Mouse (Mus musculus): ENCODE data around the gene Dag1.

The Dag1 gene

GRCm38 (mm10) chr9:108188511-108188910 lies 75.2 kb downstream of the Dag1 start:
- CTCF ChIA-PET, result no interaction called here

- CTCF ChIA-PET, result no interaction called here
Observed at GRCm38 (mm10) chr9:108187616-108188015, 76.1 kb downstream of the Dag1 start.

DNA sequence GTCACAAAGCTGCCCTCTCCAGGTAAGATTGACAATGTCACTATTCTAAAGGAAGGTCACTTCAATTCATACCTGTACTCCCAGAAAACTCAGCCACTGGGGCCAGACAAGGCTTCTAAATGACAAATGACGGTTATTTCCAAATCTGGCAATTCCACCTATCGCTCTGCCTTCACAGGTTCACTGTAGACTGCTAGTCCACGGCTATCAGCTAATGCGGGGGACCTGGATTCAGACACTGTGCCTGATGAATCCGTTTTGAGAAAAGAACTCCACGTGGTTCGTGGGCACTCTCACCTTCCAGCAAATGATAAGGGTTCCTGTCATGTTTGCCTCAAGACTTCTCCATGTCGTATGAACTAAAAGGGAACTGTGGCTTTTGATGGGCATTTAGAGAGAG lies 78.0 kb downstream of the Dag1 start:
- CTCF ChIA-PET, result interaction anchor here (0.7 kb wide), 1 partner anchor 705 kb away, joined by 3 read pairs; no protein-coding TSS in a partner anchor

DNA sequence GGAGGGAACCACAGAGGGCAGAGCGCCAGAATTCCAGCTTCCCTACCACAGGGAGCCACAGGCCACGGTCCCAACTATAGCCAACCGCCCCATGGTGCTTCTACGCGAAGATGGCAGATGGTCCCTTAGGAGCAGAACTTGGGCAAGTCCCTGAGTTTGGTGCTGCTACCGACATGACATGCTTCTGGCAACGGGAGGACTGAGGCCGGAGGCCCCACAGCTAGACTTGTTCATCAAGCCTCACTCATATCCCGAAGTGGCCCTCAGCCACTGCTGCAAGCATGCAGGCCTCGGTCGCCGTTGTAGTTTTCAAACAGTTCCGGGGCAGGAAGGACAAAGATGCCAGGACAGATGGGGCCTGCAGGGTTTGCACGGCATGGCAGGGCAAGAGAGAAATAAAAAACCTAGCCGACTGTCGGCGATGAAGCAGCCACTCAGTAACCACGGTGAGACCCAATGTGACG lies 80.2 kb downstream of the Dag1 start:
- CTCF ChIA-PET, result no interaction called here

DNA sequence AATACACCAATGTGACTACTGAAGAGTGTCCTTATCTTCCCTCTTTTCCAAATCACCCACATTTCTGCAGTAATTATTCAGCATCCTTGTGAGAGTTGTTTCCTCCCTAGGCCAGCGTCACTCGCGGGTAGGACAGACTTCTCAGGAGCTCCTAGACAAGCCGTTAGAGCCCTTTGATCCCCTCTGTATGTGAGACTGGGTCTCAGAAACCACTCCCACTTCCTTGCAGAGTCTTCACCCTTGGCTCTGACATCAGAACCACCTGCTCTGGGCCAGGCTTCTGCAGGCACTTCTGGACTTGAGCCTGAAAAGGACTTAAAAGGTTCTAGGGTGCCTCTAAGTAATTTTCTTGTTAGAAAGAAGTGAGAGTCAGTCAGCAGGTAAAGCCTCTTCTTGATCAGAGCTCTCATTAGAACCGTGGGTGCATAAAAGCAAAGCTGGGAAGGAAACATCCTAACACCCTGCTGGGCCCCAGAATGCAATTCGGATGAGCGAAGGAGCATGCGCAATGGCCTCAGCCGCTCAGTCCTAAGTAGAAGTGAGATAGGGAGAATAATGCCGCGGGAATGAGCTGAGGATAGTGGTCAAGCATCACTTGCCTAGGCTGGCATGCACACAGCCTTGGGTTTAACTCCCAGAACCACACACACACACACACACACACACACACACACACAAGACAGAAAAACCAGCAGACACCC lies 80.8 kb downstream of the Dag1 start:
- CTCF ChIA-PET, result no interaction called here

DNA sequence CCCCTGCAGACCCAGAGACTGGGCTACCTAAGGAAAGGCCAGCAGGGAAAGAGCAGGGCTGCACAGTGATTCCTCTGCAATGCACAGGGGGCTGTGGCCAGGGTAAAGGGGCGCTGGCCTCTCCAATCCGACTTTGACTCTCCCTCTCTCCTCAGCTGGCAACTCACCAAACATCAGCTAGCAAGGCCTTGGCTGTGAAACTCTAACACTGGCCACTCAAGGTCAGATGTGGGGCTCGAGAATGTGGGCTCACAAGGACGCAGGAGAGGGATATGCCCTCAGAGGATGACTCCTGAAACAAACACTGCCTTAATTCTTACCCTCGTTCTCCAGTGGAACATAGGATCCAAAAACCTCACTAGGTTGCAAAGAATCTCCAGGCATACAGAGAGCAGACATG lies 85.4 kb downstream of the Dag1 start:
- CTCF ChIA-PET, result no interaction called here

DNA sequence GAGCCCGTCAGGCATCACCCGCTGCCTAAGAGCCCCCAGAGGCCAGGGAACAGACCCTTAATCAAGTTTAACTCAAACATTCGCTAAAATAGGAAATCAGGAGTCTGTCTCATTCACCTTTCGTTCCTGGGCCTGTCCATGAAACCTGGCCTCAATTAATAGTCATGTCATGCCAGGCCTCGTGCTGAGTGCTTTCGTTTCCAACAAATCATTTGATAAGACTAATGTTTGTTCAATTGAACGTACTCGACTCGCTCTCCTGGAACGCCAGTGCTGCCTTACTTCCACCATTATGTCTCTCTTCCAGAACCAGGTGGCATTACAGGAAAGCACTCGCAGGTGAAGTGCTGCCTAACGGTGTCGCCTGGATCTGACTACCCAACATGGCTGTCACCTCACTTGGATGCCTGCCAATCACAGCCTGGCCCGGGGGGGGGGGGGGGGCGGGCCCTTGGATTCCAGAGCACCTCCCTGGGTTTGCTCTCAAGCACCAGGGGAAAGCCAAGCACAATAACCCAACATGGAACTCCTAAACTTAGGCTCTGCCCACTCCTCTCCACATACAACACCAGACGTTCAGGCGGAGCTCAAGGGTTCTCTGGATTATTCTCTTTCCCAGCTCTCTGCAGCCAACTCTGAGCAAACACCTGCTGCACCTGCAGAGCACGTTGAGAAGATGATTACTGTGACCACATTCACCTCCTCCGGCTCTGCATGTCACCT lies 88.5 kb downstream of the Dag1 start:
- CTCF ChIA-PET, result no interaction called here

DNA sequence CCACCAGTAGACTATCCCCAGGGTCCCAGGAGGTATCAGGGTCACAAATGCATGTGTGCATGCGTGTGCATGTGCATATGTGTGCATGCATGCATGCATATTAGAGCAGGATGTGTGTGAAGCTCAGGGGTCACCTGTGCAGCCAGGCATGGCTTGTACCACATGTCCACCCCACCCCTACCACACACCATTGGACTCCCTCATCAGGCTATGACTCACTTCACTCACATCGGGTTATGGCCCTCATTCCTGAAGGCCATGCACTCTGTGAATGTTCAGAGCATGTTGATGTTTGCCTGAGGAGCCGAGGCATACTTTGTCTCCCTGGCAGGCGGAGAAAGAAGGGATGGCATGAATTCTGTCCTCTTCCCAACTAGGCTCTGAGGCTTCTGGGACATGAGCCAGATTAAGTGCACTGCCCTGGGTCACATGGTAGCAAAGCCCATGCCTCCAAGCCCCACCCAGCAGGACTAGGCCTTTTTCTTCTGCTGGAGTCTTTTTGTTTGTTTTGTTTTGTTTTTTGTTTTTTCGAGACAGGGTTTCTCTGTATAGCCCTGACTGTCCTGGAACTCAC lies 90.9 kb downstream of the Dag1 start:
- CTCF ChIA-PET, result no interaction called here

- CTCF ChIA-PET, result interaction anchor here (0.5 kb wide), 1 partner anchor 100 kb away, joined by 5 read pairs; no protein-coding TSS in a partner anchor
Observed at GRCm38 (mm10) chr9:108169751-108170150, 94.0 kb downstream of the Dag1 start.

- CTCF ChIA-PET, result no interaction called here
Observed at GRCm38 (mm10) chr9:108165143-108165542, 98.6 kb downstream of the Dag1 start.

GRCm38 (mm10) chr9:108163646-108164284 lies 100.0 kb downstream of the Dag1 start:
- CTCF ChIA-PET, result interaction anchor here (0.7 kb wide), 1 partner anchor 27 kb away, joined by 4 read pairs; no protein-coding TSS in a partner anchor

GRCm38 (mm10) chr9:108157891-108158290 lies 105.9 kb downstream of the Dag1 start:
- CTCF ChIA-PET, result no interaction called here

DNA sequence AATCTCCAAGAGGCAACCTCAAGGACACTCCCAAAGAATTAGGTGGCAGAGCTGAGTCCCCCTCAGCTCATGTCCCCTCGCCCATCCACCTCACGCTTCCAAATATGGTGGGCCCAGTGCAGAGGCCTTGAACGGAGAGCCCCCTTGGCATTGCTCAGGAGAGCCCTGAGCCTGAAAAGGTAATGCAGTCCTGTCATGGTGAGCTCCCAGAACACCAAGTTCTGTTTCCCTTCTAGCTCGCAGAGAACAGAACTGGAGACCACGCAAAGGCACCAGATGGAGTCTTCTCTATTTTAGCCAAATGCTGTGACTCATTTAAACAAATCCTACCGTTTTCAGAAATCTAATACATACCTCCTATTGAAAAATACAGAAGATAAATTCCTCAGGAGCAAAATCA lies 106.3 kb downstream of the Dag1 start:
- CTCF ChIA-PET, result no interaction called here

- CTCF ChIA-PET, result interaction anchor here (0.6 kb wide), 1 partner anchor 281 kb away, joined by 5 read pairs; no protein-coding TSS in a partner anchor
Observed at GRCm38 (mm10) chr9:108156786-108157185, 107.0 kb downstream of the Dag1 start.

- CTCF ChIA-PET, result no interaction called here
Observed at GRCm38 (mm10) chr9:108154814-108155213, 108.9 kb downstream of the Dag1 start.

All from spleen, embryonic (tissue).